Mouse (Mus musculus): ENCODE measurements around the gene Plcb1. TPM values are rescaled to one million over a fixed set of nuclear protein-coding genes. Genes with fewer than 3 reads are reported as not detected.

Gene Plcb1
- polyA plus RNA-seq, 1 experiment from 2014 or later: 11.7 TPM

GRCm38 (mm10) chr2:135307787-135308186, 521.9 kb downstream of the Plcb1 start:
- Histone ChIP-seq H3K36me3 (ENCODE audit: control insufficient read depth, insufficient read depth, low read length) (no peaks in the 10 kb centered on the region), H3K4me1 (ENCODE audit: control insufficient read depth, insufficient read depth, low read length) (no peaks in the 10 kb centered on the region), H3K4me2 (ENCODE audit: low read depth) (no peak overlapping the region), H3K4me3 (ENCODE audit: low read depth, low read length) (no peak overlapping the region), H3K9me3 (ENCODE audit: control insufficient read depth, low read length) (no peaks in the 10 kb centered on the region), H3K9ac (ENCODE audit: low read length) (no peak overlapping the region), H3K27ac (ENCODE audit: low read depth, low read length) (no peak overlapping the region), H3K27me3 (ENCODE audit: control insufficient read depth, insufficient read depth, low read length) (no peaks in the 10 kb centered on the region)
- 84% methylated on average over 4 of the region's 4 CpGs for WGBS
- ATAC-seq (ENCODE audit: insufficient read depth, low FRiP score, low TSS enrichment) (peak; percentile 15; the same call in 1 of the 2 replicates), DNase-seq (ENCODE audit: low spot score) (no peak)

- 84% methylated on average over 3 of the region's 3 CpGs for WGBS
- Histone ChIP-seq H3K4me2 (ENCODE audit: low read depth) (no peak overlapping the region), H3K4me1 (ENCODE audit: control insufficient read depth, insufficient read depth, low read length) (no peaks in the 10 kb centered on the region), H3K9ac (ENCODE audit: low read length) (no peak overlapping the region), H3K27me3 (ENCODE audit: control insufficient read depth, insufficient read depth, low read length) (no peaks in the 10 kb centered on the region), H3K27ac (ENCODE audit: low read depth, low read length) (no peak overlapping the region), H3K4me3 (ENCODE audit: low read depth, low read length) (no peak overlapping the region), H3K36me3 (ENCODE audit: control insufficient read depth, insufficient read depth, low read length) (no peaks in the 10 kb centered on the region), H3K9me3 (ENCODE audit: control insufficient read depth, low read length) (no peaks in the 10 kb centered on the region)
- ATAC-seq (ENCODE audit: insufficient read depth, low FRiP score, low TSS enrichment) (no peak), DNase-seq (ENCODE audit: low spot score) (no peak)
Measured at GRCm38 (mm10) chr2:135315980-135316379, 530.1 kb downstream of the Plcb1 start.

DNA sequence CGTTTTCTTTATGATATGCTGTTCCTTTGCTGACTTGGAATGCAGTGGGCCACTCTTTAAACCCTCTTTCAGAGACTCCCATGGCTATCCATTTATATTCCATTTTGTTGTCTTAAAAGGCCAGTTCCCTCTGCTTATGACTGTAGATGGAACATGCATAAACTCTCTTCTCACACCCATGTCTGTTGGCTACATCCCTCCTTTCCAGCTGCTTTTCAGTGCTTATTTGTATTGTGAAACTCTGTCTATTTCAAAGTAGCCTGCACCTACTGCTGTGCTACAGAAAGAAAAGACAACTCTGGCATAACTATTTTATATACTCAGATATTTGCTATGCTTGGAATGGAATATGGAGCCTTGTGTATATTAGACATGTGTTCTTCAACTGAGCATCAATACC, 532.3 kb downstream of the Plcb1 start:
- Histone ChIP-seq H3K36me3 (ENCODE audit: control insufficient read depth, insufficient read depth, low read length) (no peaks in the 10 kb centered on the region), H3K4me1 (ENCODE audit: control insufficient read depth, insufficient read depth, low read length) (no peaks in the 10 kb centered on the region), H3K27me3 (ENCODE audit: control insufficient read depth, insufficient read depth, low read length) (no peaks in the 10 kb centered on the region), H3K9me3 (ENCODE audit: control insufficient read depth, low read length) (no peaks in the 10 kb centered on the region), H3K9ac (ENCODE audit: low read length) (no peak overlapping the region), H3K4me3 (ENCODE audit: low read depth, low read length) (no peak overlapping the region), H3K4me2 (ENCODE audit: low read depth) (no peak overlapping the region), H3K27ac (ENCODE audit: low read depth, low read length) (no peak overlapping the region)
- no peak for DNase-seq (ENCODE audit: low spot score)
- 92% methylated on average over 1 of the region's 1 CpGs for WGBS
- no peak for ATAC-seq (ENCODE audit: insufficient read depth, low FRiP score, low TSS enrichment)

- WGBS: 75% methylated on average over 7 of the region's 7 CpGs
- no peak; the same call in 1 of the 2 replicates for ATAC-seq (ENCODE audit: insufficient read depth, low FRiP score, low TSS enrichment)
- DNase-seq (ENCODE audit: low spot score): no peak
- Histone ChIP-seq H3K27me3 (ENCODE audit: control insufficient read depth, insufficient read depth, low read length) (no peaks in the 10 kb centered on the region), H3K9ac (ENCODE audit: low read length) (no peak overlapping the region), H3K4me3 (ENCODE audit: low read depth, low read length) (no peak overlapping the region; the same call in 1 of the 2 replicates), H3K4me1 (ENCODE audit: control insufficient read depth, insufficient read depth, low read length) (no peaks in the 10 kb centered on the region), H3K4me2 (ENCODE audit: low read depth) (peak overlapping the region; percentile 15), H3K9me3 (ENCODE audit: control insufficient read depth, low read length) (no peaks in the 10 kb centered on the region), H3K36me3 (ENCODE audit: control insufficient read depth, insufficient read depth, low read length) (no peaks in the 10 kb centered on the region), H3K27ac (ENCODE audit: low read depth, low read length) (no peak overlapping the region)
Measured at GRCm38 (mm10) chr2:135323276-135323954, 537.5 kb downstream of the Plcb1 start.

DNA sequence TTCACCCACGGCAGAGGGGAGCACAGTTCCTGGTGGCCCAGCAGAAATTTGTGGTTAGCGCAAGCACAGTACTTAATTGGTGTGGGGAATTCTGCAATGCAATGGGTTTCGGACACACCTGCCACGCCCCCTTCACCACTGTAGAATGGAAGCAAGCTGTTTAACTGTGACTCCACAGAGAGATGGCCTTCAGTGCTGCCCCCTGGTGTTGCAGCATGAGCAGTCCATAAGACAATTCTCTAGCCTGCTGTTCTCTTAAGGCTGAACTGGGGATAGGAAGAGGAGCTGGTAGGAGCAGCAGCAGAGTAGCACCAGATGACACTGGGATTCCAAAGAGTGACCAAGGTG, 538.1 kb downstream of the Plcb1 start:
- Histone ChIP-seq H3K4me2 (ENCODE audit: low read depth) (peak overlapping the region; percentile 15), H3K27ac (ENCODE audit: low read depth, low read length) (no peak overlapping the region), H3K4me3 (ENCODE audit: low read depth, low read length) (no peak overlapping the region; the same call in 1 of the 2 replicates), H3K36me3 (ENCODE audit: control insufficient read depth, insufficient read depth, low read length) (no peaks in the 10 kb centered on the region), H3K4me1 (ENCODE audit: control insufficient read depth, insufficient read depth, low read length) (no peaks in the 10 kb centered on the region), H3K9me3 (ENCODE audit: control insufficient read depth, low read length) (no peaks in the 10 kb centered on the region), H3K27me3 (ENCODE audit: control insufficient read depth, insufficient read depth, low read length) (no peaks in the 10 kb centered on the region), H3K9ac (ENCODE audit: low read length) (no peak overlapping the region)
- ATAC-seq (ENCODE audit: insufficient read depth, low FRiP score, low TSS enrichment) (peak; percentile 87), DNase-seq (ENCODE audit: low spot score) (peak; percentile 84)
- 21% methylated on average over 4 of the region's 4 CpGs for WGBS

GRCm38 (mm10) chr2:135328756-135329155, 542.9 kb downstream of the Plcb1 start:
- peak; percentile 71 for ATAC-seq (ENCODE audit: insufficient read depth, low FRiP score, low TSS enrichment)
- no peak overlapping the region for H3K4me2 ChIP-seq (ENCODE audit: low read depth)
- no peak overlapping the region for H3K9ac ChIP-seq (ENCODE audit: low read length)
- WGBS: 0% methylated on average over 2 of the region's 2 CpGs
- H3K4me3 ChIP-seq (ENCODE audit: low read depth, low read length): no peak overlapping the region
- no peaks in the 10 kb centered on the region for H3K27me3 ChIP-seq (ENCODE audit: control insufficient read depth, insufficient read depth, low read length)
- H3K9me3 ChIP-seq (ENCODE audit: control insufficient read depth, low read length): no peaks in the 10 kb centered on the region
- DNase-seq (ENCODE audit: low spot score): peak; percentile 60
- no peaks in the 10 kb centered on the region for H3K4me1 ChIP-seq (ENCODE audit: control insufficient read depth, insufficient read depth, low read length)
- no peak overlapping the region for H3K27ac ChIP-seq (ENCODE audit: low read depth, low read length)
- H3K36me3 ChIP-seq (ENCODE audit: control insufficient read depth, insufficient read depth, low read length): no peaks in the 10 kb centered on the region

DNA sequence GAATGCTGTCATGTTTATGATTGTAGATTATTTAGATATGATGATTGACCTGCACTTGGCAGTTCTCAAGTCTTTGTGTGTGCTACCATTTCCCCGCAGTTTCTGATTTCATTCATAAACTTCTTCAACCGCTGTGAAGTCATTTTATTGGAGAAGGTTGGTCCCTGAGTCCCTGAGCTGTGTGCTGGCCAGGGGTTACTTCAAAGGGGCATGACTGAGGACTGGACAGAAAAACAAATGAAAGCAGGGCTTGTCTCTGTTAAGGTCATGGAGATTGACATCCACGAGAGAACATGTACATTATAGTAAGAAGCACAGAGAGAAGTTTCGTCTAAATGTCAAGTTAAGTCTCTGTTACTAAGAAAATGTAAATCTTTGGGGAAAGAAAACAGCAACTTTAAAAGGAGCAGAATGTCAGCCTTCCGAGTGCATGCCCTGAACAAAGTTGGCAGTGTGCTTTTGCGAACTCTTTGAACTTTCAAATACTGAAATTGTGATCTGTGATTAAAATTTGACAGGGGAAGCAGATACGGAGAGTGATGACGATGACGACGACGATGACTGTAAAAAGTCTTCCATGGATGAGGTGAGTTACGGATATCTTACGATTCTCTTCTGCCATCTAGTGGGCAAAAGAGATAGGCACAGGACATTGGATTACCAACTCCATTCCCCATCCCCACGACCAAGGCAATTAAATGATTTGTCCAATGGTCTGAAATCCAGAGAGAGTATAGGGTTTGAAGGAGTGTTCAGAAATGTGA, 544.1 kb downstream of the Plcb1 start:
- Histone ChIP-seq H3K4me3 (ENCODE audit: low read depth, low read length) (no peak overlapping the region), H3K4me2 (ENCODE audit: low read depth) (no peak overlapping the region; the same call in 1 of the 2 replicates), H3K27ac (ENCODE audit: low read depth, low read length) (no peak overlapping the region), H3K9me3 (ENCODE audit: control insufficient read depth, low read length) (no peaks in the 10 kb centered on the region), H3K9ac (ENCODE audit: low read length) (no peak overlapping the region), H3K36me3 (ENCODE audit: control insufficient read depth, insufficient read depth, low read length) (no peaks in the 10 kb centered on the region), H3K4me1 (ENCODE audit: control insufficient read depth, insufficient read depth, low read length) (no peaks in the 10 kb centered on the region), H3K27me3 (ENCODE audit: control insufficient read depth, insufficient read depth, low read length) (no peaks in the 10 kb centered on the region)
- DNase-seq (ENCODE audit: low spot score) (peak; percentile 49), ATAC-seq (ENCODE audit: insufficient read depth, low FRiP score, low TSS enrichment) (peak; percentile 56; the same call in 1 of the 2 replicates)
- 13% methylated on average over 14 of the region's 14 CpGs for WGBS

GRCm38 (mm10) chr2:135331868-135332267, 546.0 kb downstream of the Plcb1 start:
- H3K9me3 ChIP-seq (ENCODE audit: control insufficient read depth, low read length): no peaks in the 10 kb centered on the region
- H3K4me1 ChIP-seq (ENCODE audit: control insufficient read depth, insufficient read depth, low read length): no peaks in the 10 kb centered on the region
- H3K36me3 ChIP-seq (ENCODE audit: control insufficient read depth, insufficient read depth, low read length): no peaks in the 10 kb centered on the region
- ATAC-seq (ENCODE audit: insufficient read depth, low FRiP score, low TSS enrichment) (no peak), DNase-seq (ENCODE audit: low spot score) (no peak)
- H3K9ac ChIP-seq (ENCODE audit: low read length): no peak overlapping the region
- no peak overlapping the region for H3K27ac ChIP-seq (ENCODE audit: low read depth, low read length)
- no peaks in the 10 kb centered on the region for H3K27me3 ChIP-seq (ENCODE audit: control insufficient read depth, insufficient read depth, low read length)
- 80% methylated on average over 1 of the region's 1 CpGs for WGBS
- H3K4me2 ChIP-seq (ENCODE audit: low read depth): no peak overlapping the region
- H3K4me3 ChIP-seq (ENCODE audit: low read depth, low read length): no peak overlapping the region

DNA sequence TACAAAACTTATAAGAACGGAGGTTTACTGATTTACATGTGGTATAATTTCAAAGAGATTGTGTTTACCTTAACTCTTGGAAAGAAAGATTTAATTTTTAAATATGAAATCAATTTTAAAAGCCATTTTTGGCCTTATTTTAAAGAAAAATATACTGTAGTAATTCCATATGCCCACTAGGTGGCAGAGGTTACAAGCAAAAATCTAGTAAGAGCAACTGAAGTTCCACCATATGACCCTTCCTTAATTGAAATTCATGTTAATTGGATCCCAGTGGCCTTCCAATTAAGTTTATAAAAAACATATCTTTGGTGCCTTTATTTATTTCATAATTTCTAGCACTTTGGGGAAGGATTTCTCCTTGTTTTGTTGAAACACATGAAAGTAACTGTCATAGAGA, 570.4 kb downstream of the Plcb1 start:
- DNase-seq (ENCODE audit: low spot score) (no peak), ATAC-seq (ENCODE audit: insufficient read depth, low FRiP score, low TSS enrichment) (no peak)
- Histone ChIP-seq H3K27me3 (ENCODE audit: control insufficient read depth, insufficient read depth, low read length) (no peaks in the 10 kb centered on the region), H3K9me3 (ENCODE audit: control insufficient read depth, low read length) (no peaks in the 10 kb centered on the region), H3K4me3 (ENCODE audit: low read depth, low read length) (no peak overlapping the region), H3K4me2 (ENCODE audit: low read depth) (no peak overlapping the region), H3K9ac (ENCODE audit: low read length) (no peak overlapping the region), H3K4me1 (ENCODE audit: control insufficient read depth, insufficient read depth, low read length) (no peaks in the 10 kb centered on the region), H3K27ac (ENCODE audit: low read depth, low read length) (no peak overlapping the region), H3K36me3 (ENCODE audit: control insufficient read depth, insufficient read depth, low read length) (no peaks in the 10 kb centered on the region)
- 26% methylated on average over 1 of the region's 1 CpGs for WGBS
